Mouse (Mus musculus) thymus, postnatal 14 days (tissue): ENCODE data around the gene Lbr.

Experiments
- DNase-seq: peaks from one replicate; pipeline ENCODE4 v3.0.0; 2021

Lbr gene

GRCm38 (mm10) chr1:181851521-181852310 lies 8.9 kb upstream of the Lbr start:
- DNase-seq: no peak

- no peak for DNase-seq
These were observed 7.6 kb upstream of the Lbr start for GRCm38 (mm10) chr1:181850441-181850840.

GRCm38 (mm10) chr1:181848210-181848609 lies 5.4 kb upstream of the Lbr start:
- no peak for DNase-seq

- no peak for DNase-seq
These were observed 4.5 kb upstream of the Lbr start for GRCm38 (mm10) chr1:181847396-181847795.

GRCm38 (mm10) chr1:181845767-181846166 lies 2.9 kb upstream of the Lbr start:
- DNase-seq: no peak

- no peak for DNase-seq
These were observed 2.2 kb upstream of the Lbr start for GRCm38 (mm10) chr1:181844874-181845547.

GRCm38 (mm10) chr1:181841864-181842672 lies 778 bp downstream of the Lbr start:
- DNase-seq: peak; percentile 93

- DNase-seq: peak; percentile 73
These were observed 1.4 kb downstream of the Lbr start for GRCm38 (mm10) chr1:181841396-181841795.

- no peak for DNase-seq
These were observed 3.0 kb downstream of the Lbr start for GRCm38 (mm10) chr1:181839746-181840366.

- DNase-seq: no peak
These were observed 4.7 kb downstream of the Lbr start for GRCm38 (mm10) chr1:181838111-181838510.

- no peak for DNase-seq
These were observed 9.7 kb downstream of the Lbr start for GRCm38 (mm10) chr1:181833143-181833542.

- DNase-seq: no peak
These were observed 10.1 kb downstream of the Lbr start for GRCm38 (mm10) chr1:181832720-181833119.

GRCm38 (mm10) chr1:181828365-181828764 lies 14.5 kb downstream of the Lbr start:
- peak; percentile 83 for DNase-seq

GRCm38 (mm10) chr1:181826716-181827115 lies 16.1 kb downstream of the Lbr start:
- no peak for DNase-seq

- DNase-seq: no peak
These were observed 31.2 kb downstream of the Lbr start for GRCm38 (mm10) chr1:181811481-181812223.

- no peak for DNase-seq
These were observed 42.2 kb downstream of the Lbr start for GRCm38 (mm10) chr1:181800667-181801066.

GRCm38 (mm10) chr1:181799911-181800310 lies 42.9 kb downstream of the Lbr start:
- no peak for DNase-seq

- no peak for DNase-seq
These were observed 49.3 kb downstream of the Lbr start for GRCm38 (mm10) chr1:181793541-181793940.

GRCm38 (mm10) chr1:181789952-181790351 lies 52.9 kb downstream of the Lbr start:
- no peak for DNase-seq

GRCm38 (mm10) chr1:181782600-181782999 lies 60.2 kb downstream of the Lbr start:
- DNase-seq: peak; percentile 12

- no peak for DNase-seq
These were observed 66.3 kb downstream of the Lbr start for GRCm38 (mm10) chr1:181776541-181776940.

- no peak for DNase-seq
These were observed 71.0 kb downstream of the Lbr start for GRCm38 (mm10) chr1:181771871-181772270.
